Mouse (Mus musculus): ENCODE data around the gene Zbtb9. TPM values are rescaled to one million over a fixed set of nuclear protein-coding genes. Genes with fewer than 3 reads are reported as not detected.

Zbtb9 gene
- polyA plus RNA-seq, 1 experiment from 2014 or later = 11.5 TPM

- DNase-seq (ENCODE audit: low spot score) (peak; percentile 80), ATAC-seq (ENCODE audit: insufficient number of reproducible peaks, low FRiP score, low TSS enrichment, low read depth) (peak; percentile 29; the same call in 1 of the 2 replicates)
- H3K27ac ChIP-seq (replicated peaks; ENCODE audit: low read depth, low read length) = peak overlapping the region; percentile 90
- no peak overlapping the region for H3K4me3 ChIP-seq (ENCODE audit: low read depth, low read length)
- no peaks in the 10 kb centered on the region for H3K9me3 ChIP-seq (ENCODE audit: control insufficient read depth, low read length)
- no peaks in the 10 kb centered on the region for H3K36me3 ChIP-seq (ENCODE audit: control insufficient read depth, insufficient read depth, low read length)
- H3K9ac ChIP-seq (ENCODE audit: low read length) = peak overlapping the region; percentile 43
- H3K4me2 ChIP-seq (ENCODE audit: low read depth, severe bottlenecking) = peak overlapping the region; percentile 28
- WGBS = 7% methylated on average over 20 of the region's 20 CpGs
- no peaks in the 10 kb centered on the region for H3K27me3 ChIP-seq (ENCODE audit: control insufficient read depth, insufficient read depth, low read length)
- H3K4me1 ChIP-seq (ENCODE audit: control insufficient read depth, insufficient read depth, low read length) = peaks cover 48% of the 10 kb centered on the region
Measured at GRCm38 (mm10) chr17:27040304-27041045, 67.5 kb downstream of the Zbtb9 start.

- H3K9me3 ChIP-seq (ENCODE audit: control insufficient read depth, low read length) = no peaks in the 10 kb centered on the region
- 49% methylated on average over 10 of the region's 13 CpGs for WGBS
- DNase-seq (ENCODE audit: low spot score) = no peak
- H3K4me3 ChIP-seq (ENCODE audit: low read depth, low read length) = no peak overlapping the region
- H3K27ac ChIP-seq (replicated peaks; ENCODE audit: low read depth, low read length) = peak overlapping the region; percentile 90
- peaks cover 48% of the 10 kb centered on the region for H3K4me1 ChIP-seq (ENCODE audit: control insufficient read depth, insufficient read depth, low read length)
- H3K4me2 ChIP-seq (ENCODE audit: low read depth, severe bottlenecking) = no peak overlapping the region
- H3K27me3 ChIP-seq (ENCODE audit: control insufficient read depth, insufficient read depth, low read length) = no peaks in the 10 kb centered on the region
- no peaks in the 10 kb centered on the region for H3K36me3 ChIP-seq (ENCODE audit: control insufficient read depth, insufficient read depth, low read length)
- ATAC-seq (ENCODE audit: insufficient number of reproducible peaks, low FRiP score, low TSS enrichment, low read depth) = no peak
- no peak overlapping the region for H3K9ac ChIP-seq (ENCODE audit: low read length)
Measured at GRCm38 (mm10) chr17:27041046-27041786, 68.2 kb downstream of the Zbtb9 start.

GRCm38 (mm10) chr17:27041787-27042055 lies 68.8 kb downstream of the Zbtb9 start:
- Histone ChIP-seq H3K9ac (ENCODE audit: low read length) (no peak overlapping the region), H3K27me3 (ENCODE audit: control insufficient read depth, insufficient read depth, low read length) (no peaks in the 10 kb centered on the region), H3K36me3 (ENCODE audit: control insufficient read depth, insufficient read depth, low read length) (no peaks in the 10 kb centered on the region), H3K9me3 (ENCODE audit: control insufficient read depth, low read length) (no peaks in the 10 kb centered on the region), H3K4me3 (ENCODE audit: low read depth, low read length) (no peak overlapping the region), H3K4me1 (ENCODE audit: control insufficient read depth, insufficient read depth, low read length) (peaks cover 48% of the 10 kb centered on the region), H3K27ac (replicated peaks; ENCODE audit: low read depth, low read length) (0 out of 2 replicates have a peak overlapping the region, but pooled peaks have one; percentile 90), H3K4me2 (ENCODE audit: low read depth, severe bottlenecking) (no peak overlapping the region)
- ATAC-seq (ENCODE audit: insufficient number of reproducible peaks, low FRiP score, low TSS enrichment, low read depth) (no peak), DNase-seq (ENCODE audit: low spot score) (no peak)
- 95% methylated on average over 2 of the region's 2 CpGs for WGBS

GRCm38 (mm10) chr17:27042840-27043239 lies 69.9 kb downstream of the Zbtb9 start:
- H3K36me3 ChIP-seq (ENCODE audit: control insufficient read depth, insufficient read depth, low read length) = no peaks in the 10 kb centered on the region
- H3K27me3 ChIP-seq (ENCODE audit: control insufficient read depth, insufficient read depth, low read length) = no peaks in the 10 kb centered on the region
- H3K27ac ChIP-seq (replicated peaks; ENCODE audit: low read depth, low read length) = 0 out of 2 replicates have a peak overlapping the region, but pooled peaks have one; percentile 30
- H3K4me2 ChIP-seq (ENCODE audit: low read depth, severe bottlenecking) = no peak overlapping the region
- 56% methylated on average over 6 of the region's 6 CpGs for WGBS
- H3K4me1 ChIP-seq (ENCODE audit: control insufficient read depth, insufficient read depth, low read length) = peaks cover 45% of the 10 kb centered on the region
- no peak overlapping the region for H3K4me3 ChIP-seq (ENCODE audit: low read depth, low read length)
- H3K9me3 ChIP-seq (ENCODE audit: control insufficient read depth, low read length) = no peaks in the 10 kb centered on the region
- ATAC-seq (ENCODE audit: insufficient number of reproducible peaks, low FRiP score, low TSS enrichment, low read depth) (no peak), DNase-seq (ENCODE audit: low spot score) (no peak)
- 0 out of 2 replicates have a peak overlapping the region, but pooled peaks have one; percentile 13 for H3K9ac ChIP-seq (ENCODE audit: low read length)

- no peak for ATAC-seq (ENCODE audit: insufficient number of reproducible peaks, low FRiP score, low TSS enrichment, low read depth)
- peaks cover 22% of the 10 kb centered on the region for H3K4me1 ChIP-seq (ENCODE audit: control insufficient read depth, insufficient read depth, low read length)
- H3K27me3 ChIP-seq (ENCODE audit: control insufficient read depth, insufficient read depth, low read length) = no peaks in the 10 kb centered on the region
- H3K9ac ChIP-seq (ENCODE audit: low read length) = no peak overlapping the region
- WGBS = 92% methylated on average over 6 of the region's 6 CpGs
- H3K9me3 ChIP-seq (ENCODE audit: control insufficient read depth, low read length) = no peaks in the 10 kb centered on the region
- DNase-seq (ENCODE audit: low spot score) = no peak
- no peaks in the 10 kb centered on the region for H3K36me3 ChIP-seq (ENCODE audit: control insufficient read depth, insufficient read depth, low read length)
- no peak overlapping the region for H3K4me3 ChIP-seq (ENCODE audit: low read depth, low read length)
- no peak overlapping the region for H3K27ac ChIP-seq (replicated peaks; ENCODE audit: low read depth, low read length)
- no peak overlapping the region for H3K4me2 ChIP-seq (ENCODE audit: low read depth, severe bottlenecking)
Measured at GRCm38 (mm10) chr17:27045164-27045563, 72.2 kb downstream of the Zbtb9 start.

GRCm38 (mm10) chr17:27047762-27048444 lies 74.9 kb downstream of the Zbtb9 start:
- peak overlapping the region; percentile 75; the same call in 1 of the 2 replicates for H3K27ac ChIP-seq (replicated peaks; ENCODE audit: low read depth, low read length)
- H3K9ac ChIP-seq (ENCODE audit: low read length) = peak overlapping the region; percentile 39; the same call in 1 of the 2 replicates
- H3K4me2 ChIP-seq (ENCODE audit: low read depth, severe bottlenecking) = no peak overlapping the region
- H3K27me3 ChIP-seq (ENCODE audit: control insufficient read depth, insufficient read depth, low read length) = no peaks in the 10 kb centered on the region
- peak; percentile 49 for DNase-seq (ENCODE audit: low spot score)
- peaks cover 9% of the 10 kb centered on the region for H3K4me1 ChIP-seq (ENCODE audit: control insufficient read depth, insufficient read depth, low read length)
- no peaks in the 10 kb centered on the region for H3K36me3 ChIP-seq (ENCODE audit: control insufficient read depth, insufficient read depth, low read length)
- H3K4me3 ChIP-seq (ENCODE audit: low read depth, low read length) = no peak overlapping the region
- no peak for ATAC-seq (ENCODE audit: insufficient number of reproducible peaks, low FRiP score, low TSS enrichment, low read depth)
- H3K9me3 ChIP-seq (ENCODE audit: control insufficient read depth, low read length) = no peaks in the 10 kb centered on the region; the same call in 1 of the 2 replicates
- 78% methylated on average over 14 of the region's 14 CpGs for WGBS

- 60% methylated on average over 14 of the region's 14 CpGs for WGBS
- peak; percentile 47 for DNase-seq (ENCODE audit: low spot score)
- H3K27me3 ChIP-seq (ENCODE audit: control insufficient read depth, insufficient read depth, low read length) = no peaks in the 10 kb centered on the region
- ATAC-seq (ENCODE audit: insufficient number of reproducible peaks, low FRiP score, low TSS enrichment, low read depth) = 0 out of 2 replicates have a peak, but pooled peaks have one; percentile 33
- H3K4me3 ChIP-seq (ENCODE audit: low read depth, low read length) = no peak overlapping the region
- no peak overlapping the region for H3K4me2 ChIP-seq (ENCODE audit: low read depth, severe bottlenecking)
- peak overlapping the region; percentile 39; the same call in 1 of the 2 replicates for H3K9ac ChIP-seq (ENCODE audit: low read length)
- H3K36me3 ChIP-seq (ENCODE audit: control insufficient read depth, insufficient read depth, low read length) = no peaks in the 10 kb centered on the region
- H3K4me1 ChIP-seq (ENCODE audit: control insufficient read depth, insufficient read depth, low read length) = 0 out of 2 replicates have a peak, but pooled peaks cover 5% of the 10 kb centered on the region
- no peaks in the 10 kb centered on the region; the same call in 1 of the 2 replicates for H3K9me3 ChIP-seq (ENCODE audit: control insufficient read depth, low read length)
- peak overlapping the region; percentile 75; the same call in 1 of the 2 replicates for H3K27ac ChIP-seq (replicated peaks; ENCODE audit: low read depth, low read length)
Measured at GRCm38 (mm10) chr17:27048445-27049239, 75.7 kb downstream of the Zbtb9 start.
